Mouse (Mus musculus) G1E (cell line): ENCODE measurements around the gene Dtnbp1.

Source experiments
- CTCF ChIP-seq: IDR thresholded peaks from 2 replicates; pipeline ENCODE4 v1.5.1; 2012; ENCODE audit warnings: low read depth, low read length, inconsistent platforms, mixed read lengths
- GATA1 ChIP-seq: IDR thresholded peaks from 2 replicates; pipeline ENCODE4 v1.6.1; 2012; ENCODE audit warnings: borderline replicate concordance, low read length, inconsistent platforms, mixed read lengths
- GATA2 ChIP-seq: IDR thresholded peaks from 2 replicates; pipeline ENCODE4 v1.6.1; 2012; ENCODE audit warnings: low read depth, low read length, inconsistent platforms, borderline replicate concordance
- POLR2AphosphoS5 ChIP-seq: IDR thresholded peaks from 2 replicates; pipeline ENCODE4 v1.6.1; 2012; ENCODE audit warnings: low read depth, low read length, inconsistent platforms; ENCODE audit not compliant: insufficient replicate concordance
- TAL1 ChIP-seq: conservative IDR thresholded peaks from 2 replicates; pipeline ENCODE4 v1.6.1; 2012; ENCODE audit warnings: low read depth, low read length, inconsistent platforms, mixed read lengths

DNA sequence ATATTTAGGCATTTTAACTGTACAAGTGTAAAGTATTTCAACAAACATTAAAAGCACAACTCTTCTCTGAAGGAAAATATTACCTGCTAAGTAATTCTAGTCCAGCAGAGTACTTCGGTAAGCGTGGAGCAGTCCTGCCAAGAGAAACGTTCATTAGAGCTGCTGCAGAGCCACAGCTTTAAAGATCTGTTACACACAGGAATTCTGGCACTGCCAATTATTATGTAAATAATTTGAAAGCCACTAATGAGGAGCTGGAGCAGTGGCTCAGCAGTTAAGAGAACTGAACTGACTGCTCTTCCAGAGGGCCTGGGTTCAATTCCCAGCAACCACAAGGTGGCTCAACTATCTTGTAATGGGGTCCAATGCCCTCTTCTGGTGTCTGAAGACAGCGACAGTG, 10.0 kb downstream of the Dtnbp1 start:
- TF ChIP-seq CTCF (no peak), GATA1 (no peak), POLR2AphosphoS5 (no peak), TAL1 (no peak), GATA2 (no peak)
